Mouse (Mus musculus): ENCODE measurements around the gene Ktn1.

Gene Ktn1

GRCm38 (mm10) chr14:47648218-47648617 lies at the start of gene Ktn1:
TSS of gene Ktn1 (plus strand) at chr14:47648448.
- DNase-seq (ENCODE audit: low read depth, low spot score) = peak; percentile 26

GRCm38 (mm10) chr14:47613254-47613653 lies 35.0 kb upstream of the Ktn1 start:
- DNase-seq (ENCODE audit: low read depth, low spot score) = no peak

- no peak for DNase-seq (ENCODE audit: low read depth, low spot score)
Measured at GRCm38 (mm10) chr14:47618891-47619290, 29.4 kb upstream of the Ktn1 start.

- DNase-seq (ENCODE audit: low read depth, low spot score) = no peak
Measured at GRCm38 (mm10) chr14:47621901-47622300, 26.3 kb upstream of the Ktn1 start.

GRCm38 (mm10) chr14:47624837-47625236 lies 23.4 kb upstream of the Ktn1 start:
- no peak for DNase-seq (ENCODE audit: low read depth, low spot score)

- no peak for DNase-seq (ENCODE audit: low read depth, low spot score)
Measured at GRCm38 (mm10) chr14:47626143-47626542, 22.1 kb upstream of the Ktn1 start.

- DNase-seq (ENCODE audit: low read depth, low spot score) = no peak
Measured at GRCm38 (mm10) chr14:47626812-47627211, 21.4 kb upstream of the Ktn1 start.

- no peak for DNase-seq (ENCODE audit: low read depth, low spot score)
Measured at GRCm38 (mm10) chr14:47627360-47627759, 20.9 kb upstream of the Ktn1 start.

- no peak for DNase-seq (ENCODE audit: low read depth, low spot score)
Measured at GRCm38 (mm10) chr14:47632419-47632818, 15.8 kb upstream of the Ktn1 start.

- peak; percentile 53 for DNase-seq (ENCODE audit: low read depth, low spot score)
Measured at GRCm38 (mm10) chr14:47634410-47634809, 13.8 kb upstream of the Ktn1 start.

- DNase-seq (ENCODE audit: low read depth, low spot score) = no peak
Measured at GRCm38 (mm10) chr14:47634846-47635245, 13.4 kb upstream of the Ktn1 start.

- peak; percentile 67 for DNase-seq (ENCODE audit: low read depth, low spot score)
Measured at GRCm38 (mm10) chr14:47638316-47638895, 9.8 kb upstream of the Ktn1 start.

- no peak for DNase-seq (ENCODE audit: low read depth, low spot score)
Measured at GRCm38 (mm10) chr14:47645620-47646019, 2.6 kb upstream of the Ktn1 start.

GRCm38 (mm10) chr14:47646246-47646645 lies 2.0 kb upstream of the Ktn1 start:
- no peak for DNase-seq (ENCODE audit: low read depth, low spot score)

GRCm38 (mm10) chr14:47646696-47647516 lies 1.3 kb upstream of the Ktn1 start:
- no peak for DNase-seq (ENCODE audit: low read depth, low spot score)

GRCm38 (mm10) chr14:47648706-47649630 lies 720 bp downstream of the Ktn1 start:
- DNase-seq (ENCODE audit: low read depth, low spot score) = peak; percentile 58

GRCm38 (mm10) chr14:47649631-47650337 lies 1.5 kb downstream of the Ktn1 start:
- peak; percentile 46 for DNase-seq (ENCODE audit: low read depth, low spot score)

- DNase-seq (ENCODE audit: low read depth, low spot score) = no peak
Measured at GRCm38 (mm10) chr14:47650338-47650720, 2.1 kb downstream of the Ktn1 start.

- DNase-seq (ENCODE audit: low read depth, low spot score) = no peak
Measured at GRCm38 (mm10) chr14:47651272-47651671, 3.0 kb downstream of the Ktn1 start.

GRCm38 (mm10) chr14:47655444-47655843 lies 7.2 kb downstream of the Ktn1 start:
- DNase-seq (ENCODE audit: low read depth, low spot score) = no peak

GRCm38 (mm10) chr14:47663844-47664469 lies 15.7 kb downstream of the Ktn1 start:
- no peak for DNase-seq (ENCODE audit: low read depth, low spot score)
